Mouse (Mus musculus) ES-Bruce4 (cell line): Measurements from ENCODE around the gene Il13.

ENCODE experiments used
- CTCF ChIP-seq: IDR thresholded peaks from one replicate; pipeline ENCODE4 v1.8.1; 2011; ENCODE audit warnings: low read depth, low read length
- EP300 ChIP-seq: IDR thresholded peaks from 2 replicates; pipeline ENCODE4 v1.6.1; 2011; ENCODE audit warnings: low read depth, low read length; ENCODE audit not compliant: insufficient read depth
- POLR2A ChIP-seq: IDR thresholded peaks from one replicate; pipeline ENCODE4 v1.8.1; 2011; ENCODE audit warnings: low read length; ENCODE audit not compliant: insufficient read depth

DNA sequence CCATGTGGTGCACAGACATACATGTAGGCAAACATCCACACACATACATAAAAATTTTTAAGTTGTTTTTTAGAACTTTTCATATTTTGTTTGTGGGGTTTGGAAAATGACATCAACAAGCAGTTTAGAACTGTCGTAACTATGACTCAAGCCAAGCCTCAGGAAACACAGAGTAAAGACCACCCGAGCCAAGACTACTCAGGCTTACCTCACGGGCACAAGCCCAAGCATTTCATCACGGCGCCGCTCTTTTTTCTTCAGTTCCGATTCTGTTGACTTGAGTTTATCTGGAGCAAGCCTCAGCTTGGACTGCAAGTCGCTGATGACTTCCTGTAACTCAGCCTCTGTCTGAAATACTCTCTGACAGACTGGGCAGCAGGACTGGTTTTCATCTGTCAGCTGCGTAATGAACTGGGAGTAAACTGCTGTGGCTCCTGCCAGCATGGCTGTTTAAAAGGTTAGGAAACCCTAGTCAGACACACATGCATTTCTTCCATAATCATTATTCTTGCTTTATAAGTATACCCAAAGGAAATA lies 48.6 kb upstream of the Il13 start:
- TF ChIP-seq POLR2A (no peak), EP300 (no peak), CTCF (no peak)
